Mouse (Mus musculus): ENCODE results near the gene Pomc. TPM values are rescaled to one million over a fixed set of nuclear protein-coding genes. Genes with fewer than 3 reads are reported as not detected.

The Pomc gene
- total and polyA plus RNA-seq, 3 experiments, result not detected

DNA sequence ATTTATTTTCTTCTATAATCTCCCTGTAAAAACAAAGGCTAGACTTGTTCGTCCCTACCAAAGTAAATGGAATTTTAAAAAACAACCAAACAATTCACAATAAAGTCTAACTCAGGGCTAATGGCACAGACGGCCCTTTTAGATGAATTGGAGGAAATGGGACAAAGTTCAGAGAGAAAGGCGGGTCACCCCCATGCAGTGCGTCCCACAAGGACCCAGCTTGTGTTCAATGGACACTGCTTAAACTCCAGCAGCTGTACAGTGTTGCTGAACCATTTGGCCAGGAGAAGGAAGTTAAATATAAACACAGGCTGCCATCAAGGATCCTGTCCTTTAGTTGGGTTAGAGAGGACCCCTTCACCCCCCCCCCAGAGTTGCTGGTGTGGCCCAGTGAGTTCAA lies 53.0 kb downstream of the Pomc start:
- no peaks in the 10 kb centered on the region for H3K79me2 ChIP-seq (ENCODE audit: control insufficient read depth, insufficient read depth, low read length, poor library complexity)
- no peak overlapping the region for H3K9ac ChIP-seq (ENCODE audit: control insufficient read depth, low read depth, low read length, poor library complexity, severe bottlenecking)
- no peak overlapping the region for H3K27ac ChIP-seq (ENCODE audit: control insufficient read depth, low read depth, low read length)
- no peak for TF ChIP-seq ZKSCAN1 (IDR thresholded peaks at IDR 0.05; ENCODE audit: low read depth, low read length)
- TF ChIP-seq MXI1 (IDR thresholded peaks at IDR 0.05; ENCODE audit: low read depth, low read length), result no peak
- no peak overlapping the region for H3K4me3 ChIP-seq (ENCODE audit: control insufficient read depth in 1 of 2, insufficient read depth in 1 of 2, low read depth in 2 of 2, low read length in 2 of 2)
- H3K36me3 ChIP-seq (ENCODE audit: control insufficient read depth in 1 of 2, insufficient read depth in 2 of 2, low read length in 2 of 2), result no peaks in the 10 kb centered on the region
- H3K4me1 ChIP-seq (ENCODE audit: control insufficient read depth in 1 of 2, insufficient read depth in 2 of 2, low read length in 2 of 2), result 0 out of 4 replicates have a peak, but pooled peaks cover 0 to 2% of the 10 kb centered on the region in 2 experiments
- DNase-seq (ENCODE audit: low read depth, low spot score), result no peak
- H3K27me3 ChIP-seq (ENCODE audit: control insufficient read depth in 1 of 2, insufficient read depth in 2 of 2, low read length in 2 of 2), result peaks cover 9 to 11% of the 10 kb centered on the region in 2 experiments
- H3K9me3 ChIP-seq (replicated peaks; ENCODE audit: insufficient read depth, low read length), result no peaks in the 10 kb centered on the region

DNA sequence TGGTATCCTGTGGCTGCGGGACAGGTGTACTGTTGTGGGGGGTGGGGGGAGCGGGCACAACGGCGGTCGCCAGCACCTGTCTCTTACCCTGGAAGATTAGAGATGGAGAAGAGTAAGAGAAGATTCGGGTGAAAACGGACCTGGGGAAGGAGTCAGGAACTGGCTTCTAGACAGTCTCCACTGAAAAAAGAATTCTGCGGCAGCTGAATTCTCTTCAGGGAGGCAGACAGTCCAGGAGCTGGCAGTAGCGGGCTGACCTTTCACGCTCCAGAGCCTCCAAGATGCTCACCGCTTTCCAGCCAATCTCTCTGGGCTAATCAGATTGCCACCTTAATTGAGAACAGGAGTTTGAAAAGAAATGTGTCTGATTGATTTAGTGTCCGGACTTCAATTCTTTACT lies 54.0 kb downstream of the Pomc start:
- Histone ChIP-seq H3K9ac (ENCODE audit: control insufficient read depth, low read depth, low read length, poor library complexity, severe bottlenecking) (no peak overlapping the region), H3K4me3 (ENCODE audit: control insufficient read depth in 1 of 2, insufficient read depth in 1 of 2, low read depth in 2 of 2, low read length in 2 of 2) (no peak overlapping the region), H3K79me2 (ENCODE audit: control insufficient read depth, insufficient read depth, low read length, poor library complexity) (no peaks in the 10 kb centered on the region), H3K9me3 (replicated peaks; ENCODE audit: insufficient read depth, low read length) (no peaks in the 10 kb centered on the region), H3K36me3 (ENCODE audit: control insufficient read depth in 1 of 2, insufficient read depth in 2 of 2, low read length in 2 of 2) (no peaks in the 10 kb centered on the region), H3K27me3 (ENCODE audit: control insufficient read depth in 1 of 2, insufficient read depth in 2 of 2, low read length in 2 of 2) (peaks cover 9 to 11% of the 10 kb centered on the region in 2 experiments), H3K27ac (ENCODE audit: control insufficient read depth, low read depth, low read length) (no peak overlapping the region), H3K4me1 (ENCODE audit: control insufficient read depth in 1 of 2, insufficient read depth in 2 of 2, low read length in 2 of 2) (0 out of 4 replicates have a peak, but pooled peaks cover 0 to 2% of the 10 kb centered on the region in 2 experiments)
- DNase-seq (ENCODE audit: low read depth, low spot score), result no peak
- no peak for TF ChIP-seq TAL1 (IDR thresholded peaks at IDR 0.05; ENCODE audit: low read length)
- no peak for TF ChIP-seq ZMIZ1 (IDR thresholded peaks at IDR 0.05; ENCODE audit: low read depth, low read length)
- TF ChIP-seq JUND (IDR thresholded peaks at IDR 0.05; ENCODE audit: low read depth, low read length), result no peak
- TF ChIP-seq ZKSCAN1 (IDR thresholded peaks at IDR 0.05; ENCODE audit: low read depth, low read length), result no peak
- no peak for TF ChIP-seq MAFK (IDR thresholded peaks at IDR 0.05; ENCODE audit: borderline replicate concordance, low read depth, low read length)
- TF ChIP-seq NRF1 (IDR thresholded peaks at IDR 0.05; ENCODE audit: insufficient read depth, low read depth, low read length, poor library complexity, severe bottlenecking), result no peak
- TF ChIP-seq POLR2AphosphoS2 (IDR thresholded peaks at IDR 0.05; ENCODE audit: low read length), result no peak
- TF ChIP-seq ELF1 (IDR thresholded peaks at IDR 0.05; ENCODE audit: low read depth, low read length), result no peak
- no peak for TF ChIP-seq BHLHE40 (IDR thresholded peaks at IDR 0.05; ENCODE audit: borderline replicate concordance, low read depth, low read length)
- no peak for TF ChIP-seq ZC3H11A (IDR thresholded peaks at IDR 0.05; ENCODE audit: low read depth, low read length)
- no peak for TF ChIP-seq TBP (IDR thresholded peaks at IDR 0.05; ENCODE audit: low read depth, low read length)
- no peak for TF ChIP-seq MAZ (IDR thresholded peaks at IDR 0.05; ENCODE audit: low read depth, low read length)
- no peak for TF ChIP-seq HCFC1 (IDR thresholded peaks at IDR 0.05; ENCODE audit: low read depth, low read length)
- no peak for TF ChIP-seq POLR2A (IDR thresholded peaks at IDR 0.05; ENCODE audit: control insufficient read depth in 1 of 2, insufficient read depth in 1 of 2, low read depth in 1 of 2, low read length in 2 of 2, poor library complexity in 1 of 2)

Other genes starting within 250 kb of the Pomc start
- 15.4 and 15.9 TPM in 2 replicates for gene Dnmt3a, start 148.9 kb upstream of the Pomc start, total RNA-seq (2012; rRNA removed)
- gene Dnmt3a, start 148.9 kb upstream of the Pomc start, polyA plus RNA-seq (2012; ENCODE audit: insufficient read depth in 1 of 2, insufficient read length in 2 of 2, low read depth in 1 of 2, low replicate concordance in 2 of 2, missing spikeins in 1 of 2), result 10 to 100 TPM in 1 of 2 experiments, not detected in 1; 34.4 TPM
- gene Efr3b, start 84.0 kb downstream of the Pomc start, total RNA-seq (2012; rRNA removed), result 0.88 and 1.5 TPM in 2 replicates
- 1 to 10 TPM in 1 of 2 experiments, not detected in 1; 1.7 TPM for gene Efr3b, start 84.0 kb downstream of the Pomc start, polyA plus RNA-seq (2012; ENCODE audit: insufficient read depth in 1 of 2, insufficient read length in 2 of 2, low read depth in 1 of 2, low replicate concordance in 2 of 2, missing spikeins in 1 of 2)
- gene Dnajc27, start 127.6 kb downstream of the Pomc start, total RNA-seq (2012; rRNA removed), result 6.5 and 7.9 TPM in 2 replicates
- 1 to 10 TPM in 1 of 2 experiments, not detected in 1; 9.7 TPM for gene Dnajc27, start 127.6 kb downstream of the Pomc start, polyA plus RNA-seq (2012; ENCODE audit: insufficient read depth in 1 of 2, insufficient read length in 2 of 2, low read depth in 1 of 2, low replicate concordance in 2 of 2, missing spikeins in 1 of 2)
- 0.03 and 0.19 TPM in 2 replicates for gene Adcy3, start 178.2 kb downstream of the Pomc start, total RNA-seq (2012; rRNA removed)
- 1 to 10 TPM in 1 of 2 experiments, not detected in 1; 3.0 TPM for gene Adcy3, start 178.2 kb downstream of the Pomc start, polyA plus RNA-seq (2012; ENCODE audit: insufficient read depth in 1 of 2, insufficient read length in 2 of 2, low read depth in 1 of 2, low replicate concordance in 2 of 2, missing spikeins in 1 of 2)